8 mouse cellular contexts compared by ENCODE assay signal in genomic region chr16:48993559-48994342, GRCm38 (mm10). TPM values are rescaled to one million over a fixed set of nuclear protein-coding genes. Genes with fewer than 3 reads are reported as not detected.
DNase-seq lines count a peak whose midpoint lies in the region; ATAC-seq and TF ChIP-seq lines count a peak whose summit lies in the region.

Dzip3 (minus strand) TSS chr16:48994165.
Cip2a (plus strand) TSS chr16:48994185.

- no peak for TF ChIP-seq CTCF in heart, postnatal 0 days (IDR thresholded peaks at IDR 0.05; ENCODE audit: low read depth)
- TF ChIP-seq CTCF in testis, adult 2 months (IDR thresholded peaks at IDR 0.05; ENCODE audit: control insufficient read depth, insufficient read depth, insufficient replicate concordance, low read depth, low read length): no peak

- H3K9me3 ChIP-seq in forebrain, embryonic 11.5 days (ENCODE audit: control insufficient read depth, low read length): no peaks in the 10 kb centered on the region
- H3K9me3 ChIP-seq in heart, postnatal 0 days (replicated peaks; ENCODE audit: control insufficient read depth, low read length): no peaks in the 10 kb centered on the region
- H3K9me3 ChIP-seq in liver, embryonic 16.5 days (replicated peaks; ENCODE audit: control insufficient read depth, low read length): no peaks in the 10 kb centered on the region
- no peaks in the 10 kb centered on the region for H3K9me3 ChIP-seq in neural tube, embryonic 13.5 days

- H3K4me2 ChIP-seq in forebrain, embryonic 11.5 days (ENCODE audit: low read depth, low read length, severe bottlenecking): peak within 1 kb of the TSS; percentile 64
- H3K4me2 ChIP-seq in heart, postnatal 0 days (ENCODE audit: low read depth, low read length): peak within 1 kb of the TSS; percentile 95
- peak within 1 kb of the TSS; percentile 66 for H3K4me2 ChIP-seq in liver, embryonic 16.5 days (ENCODE audit: low read depth, low read length)
- H3K4me2 ChIP-seq in neural tube, embryonic 13.5 days: peak within 1 kb of the TSS; percentile 93

- H3K4me3 ChIP-seq in forebrain, embryonic 11.5 days (ENCODE audit: low read depth, low read length): peak within 1 kb of the TSS; percentile 82
- H3K4me3 ChIP-seq in heart, postnatal 0 days (ENCODE audit: low read depth, low read length): peak within 1 kb of the TSS; percentile 99
- peak within 1 kb of the TSS; percentile 97 for H3K4me3 ChIP-seq in liver, embryonic 16.5 days (ENCODE audit: low read depth, low read length)
- H3K4me3 ChIP-seq in neural tube, embryonic 13.5 days: peak within 1 kb of the TSS; percentile 86
- H3K4me3 ChIP-seq in testis, adult 2 months (ENCODE audit: control insufficient read depth, low read depth, low read length): peak within 1 kb of the TSS; percentile 95

- H3K9ac ChIP-seq in forebrain, embryonic 11.5 days (ENCODE audit: low read length): peak within 1 kb of the TSS; percentile 96
- H3K9ac ChIP-seq in heart, postnatal 0 days (replicated peaks; ENCODE audit: low read depth, low read length): peak within 1 kb of the TSS; percentile 99
- H3K9ac ChIP-seq in liver, embryonic 16.5 days (ENCODE audit: low read depth, low read length): peak within 1 kb of the TSS; percentile 97
- H3K9ac ChIP-seq in neural tube, embryonic 13.5 days: peak within 1 kb of the TSS; percentile 96

- peak; percentile 99 for ATAC-seq in forebrain, embryonic 11.5 days (replicated peaks; ENCODE audit: low FRiP score)
- peak; percentile 98 for ATAC-seq in heart, postnatal 0 days (ENCODE audit: insufficient read depth, low read depth)
- peak; percentile 97 for ATAC-seq in liver, embryonic 16.5 days (ENCODE audit: low read depth)
- peak; percentile 99 for ATAC-seq in neural tube, embryonic 13.5 days (ENCODE audit: low read depth)

- peak; percentile 83 for TF ChIP-seq EP300 in heart, postnatal 0 days (IDR thresholded peaks at IDR 0.05; ENCODE audit: low read depth)

- TF ChIP-seq POLR2A in testis, adult 2 months (IDR thresholded peaks at IDR 0.05; ENCODE audit: control insufficient read depth, low read depth, low read length): peak; percentile 3; the same call in 1 of the 2 replicates

- H3K36me3 ChIP-seq in forebrain, embryonic 11.5 days (ENCODE audit: control insufficient read depth, insufficient read depth, low read length): no peaks in the 10 kb centered on the region
- peaks cover 8% of the 10 kb centered on the region for H3K36me3 ChIP-seq in heart, postnatal 0 days (replicated peaks; ENCODE audit: control insufficient read depth, insufficient read depth, low read length)
- no peaks in the 10 kb centered on the region for H3K36me3 ChIP-seq in liver, embryonic 16.5 days (ENCODE audit: control insufficient read depth, insufficient read depth)
- peaks cover 3% of the 10 kb centered on the region; the same call in 1 of the 2 replicates for H3K36me3 ChIP-seq in neural tube, embryonic 13.5 days
- H3K36me3 ChIP-seq in testis, adult 2 months (ENCODE audit: control insufficient read depth, insufficient read depth, low read length): no peaks in the 10 kb centered on the region

- WGBS in forebrain, embryonic 11.5 days: under 1% methylated on average over 74 of the region's 74 CpGs
- under 1% methylated on average over 72 of the region's 74 CpGs for WGBS in heart, postnatal 0 days
- under 1% methylated on average over 70 of the region's 74 CpGs for WGBS in liver, embryonic 16.5 days (ENCODE audit: insufficient replicate concordance)
- WGBS in neural tube, embryonic 13.5 days: under 1% methylated on average over 74 of the region's 74 CpGs

- DNase-seq in CD8-positive naive resting alpha-beta T cell, adult 2 months (ENCODE audit: low read depth in 2 of 2, low spot score in 2 of 2): peak; percentile 80 to 82
- DNase-seq in c-Kit-positive CD71-negative TER-119-negative erythroid progenitor cells, embryonic 14.5 days (ENCODE audit: low read depth): peak; percentile 78
- DNase-seq in forebrain, embryonic 11.5 days (ENCODE audit: low spot score): peak; percentile 98
- DNase-seq in heart, postnatal 0 days (ENCODE audit: low spot score): peak; percentile 95
- peak; percentile 94 to 97 for DNase-seq in kidney, postnatal 4 days

- peak within 1 kb of the TSS; percentile 88 for H3K27ac ChIP-seq in forebrain, embryonic 11.5 days (ENCODE audit: low read depth, low read length)
- H3K27ac ChIP-seq in heart, postnatal 0 days (ENCODE audit: low read depth): peak within 1 kb of the TSS; percentile 97
- peak within 1 kb of the TSS; percentile 85 for H3K27ac ChIP-seq in liver, embryonic 16.5 days (ENCODE audit: low read length)
- peak within 1 kb of the TSS; percentile 98 for H3K27ac ChIP-seq in neural tube, embryonic 13.5 days (replicated peaks)
- peak within 1 kb of the TSS; percentile 67 for H3K27ac ChIP-seq in testis, adult 2 months (ENCODE audit: control insufficient read depth, insufficient read depth, low read depth, low read length)

- H3K27me3 ChIP-seq in forebrain, embryonic 11.5 days (ENCODE audit: control insufficient read depth, insufficient read depth, low read length): no peaks in the 10 kb centered on the region
- no peaks in the 10 kb centered on the region for H3K27me3 ChIP-seq in heart, postnatal 0 days (ENCODE audit: control insufficient read depth, insufficient read depth, low read length)
- H3K27me3 ChIP-seq in liver, embryonic 16.5 days (ENCODE audit: control insufficient read depth, insufficient read depth, low read depth, low read length): no peaks in the 10 kb centered on the region
- no peaks in the 10 kb centered on the region for H3K27me3 ChIP-seq in neural tube, embryonic 13.5 days
- no peaks in the 10 kb centered on the region for H3K27me3 ChIP-seq in testis, adult 2 months (ENCODE audit: control insufficient read depth, insufficient read depth, low read length)

- peaks cover 4% of the 10 kb centered on the region; the same call in 1 of the 2 replicates for H3K4me1 ChIP-seq in forebrain, embryonic 11.5 days (replicated peaks; ENCODE audit: control insufficient read depth, insufficient read depth, low read length)
- H3K4me1 ChIP-seq in heart, postnatal 0 days (ENCODE audit: control insufficient read depth, insufficient read depth): peaks cover 14% of the 10 kb centered on the region; the same call in 1 of the 2 replicates
- peaks cover 10% of the 10 kb centered on the region for H3K4me1 ChIP-seq in liver, embryonic 16.5 days (ENCODE audit: control insufficient read depth, low read depth, low read length)
- H3K4me1 ChIP-seq in neural tube, embryonic 13.5 days (replicated peaks): peaks cover 21% of the 10 kb centered on the region
- no peaks in the 10 kb centered on the region for H3K4me1 ChIP-seq in testis, adult 2 months (ENCODE audit: control insufficient read depth, insufficient read depth, low read length)

RNA-seq across cellular contexts. Expression of gene Dzip3, which starts in this region (rescaled TPM):
- polyA plus RNA-seq in forebrain, embryonic 11.5 days (2014; fragmentation: Nextera tagmentation; extraction: Ambion mirVana): 46.7 and 54.3 TPM in 2 replicates
- 10.8 and 13.3 TPM in 2 replicates for total RNA-seq in heart, postnatal 0 days (2014; rRNA removed; ENCODE audit: low replicate concordance)
- polyA plus RNA-seq in heart, postnatal 0 days (2015; fragmentation: Nextera tagmentation; extraction: Ambion mirVana): 4.3 and 5.3 TPM in 2 replicates
- 3.9 and 4.9 TPM in 2 replicates for polyA plus RNA-seq in liver, embryonic 16.5 days (2015; fragmentation: Nextera tagmentation; extraction: Ambion mirVana)
- 48.2 and 50.1 TPM in 2 replicates for polyA plus RNA-seq in neural tube, embryonic 13.5 days (2015; fragmentation: Nextera tagmentation; extraction: Ambion mirVana)
- polyA plus RNA-seq in testis, adult 2 months (2012; rRNA removed): 4.7 and 6.2 TPM in 2 replicates

RNA-seq across cellular contexts. Expression of gene Cip2a, which starts in this region (rescaled TPM):
- polyA plus RNA-seq in forebrain, embryonic 11.5 days (2014; fragmentation: Nextera tagmentation; extraction: Ambion mirVana): 54.7 and 57.8 TPM in 2 replicates
- 13.1 and 25.9 TPM in 2 replicates for total RNA-seq in heart, postnatal 0 days (2014; rRNA removed; ENCODE audit: low replicate concordance)
- 5.7 and 6.9 TPM in 2 replicates for polyA plus RNA-seq in heart, postnatal 0 days (2015; fragmentation: Nextera tagmentation; extraction: Ambion mirVana)
- 14.2 and 15.9 TPM in 2 replicates for polyA plus RNA-seq in liver, embryonic 16.5 days (2015; fragmentation: Nextera tagmentation; extraction: Ambion mirVana)
- polyA plus RNA-seq in neural tube, embryonic 13.5 days (2015; fragmentation: Nextera tagmentation; extraction: Ambion mirVana): 6.2 and 7.3 TPM in 2 replicates
- polyA plus RNA-seq in testis, adult 2 months (2012; rRNA removed): 9.9 and 11.7 TPM in 2 replicates

Comparison
In these comparisons a context has a peak if more than half of its experiments do, and no peak if none do; other contexts are left out.
1. Peak in every context shown above with its lines: DNase-seq, ATAC-seq, H3K4me3 ChIP-seq and H3K27ac ChIP-seq.